Mouse (Mus musculus) adrenal gland, adult 8-10 months (tissue): ENCODE measurements around the gene Dctn1. TPM values are rescaled to one million over a fixed set of nuclear protein-coding genes. Genes with fewer than 3 reads are reported as not detected.

Source experiments
- DNase-seq: peaks from one replicate; pipeline ENCODE4 v3.0.0; 2022
- total RNA-seq, 4 experiments: library from RNA; stranded (reverse); gene quantifications; 2 replicates each; pipeline ENCODE4 v1.2.4; 2022

Dctn1 gene
- total RNA-seq: 100 to 1,000 TPM; 145 to 192 (median 162) TPM

GRCm38 (mm10) chr6:83165607-83166242, at the start of gene Dctn1:
Dctn1 (plus strand) TSS chr6:83165920.
- peak; percentile 94 for DNase-seq

DNA sequence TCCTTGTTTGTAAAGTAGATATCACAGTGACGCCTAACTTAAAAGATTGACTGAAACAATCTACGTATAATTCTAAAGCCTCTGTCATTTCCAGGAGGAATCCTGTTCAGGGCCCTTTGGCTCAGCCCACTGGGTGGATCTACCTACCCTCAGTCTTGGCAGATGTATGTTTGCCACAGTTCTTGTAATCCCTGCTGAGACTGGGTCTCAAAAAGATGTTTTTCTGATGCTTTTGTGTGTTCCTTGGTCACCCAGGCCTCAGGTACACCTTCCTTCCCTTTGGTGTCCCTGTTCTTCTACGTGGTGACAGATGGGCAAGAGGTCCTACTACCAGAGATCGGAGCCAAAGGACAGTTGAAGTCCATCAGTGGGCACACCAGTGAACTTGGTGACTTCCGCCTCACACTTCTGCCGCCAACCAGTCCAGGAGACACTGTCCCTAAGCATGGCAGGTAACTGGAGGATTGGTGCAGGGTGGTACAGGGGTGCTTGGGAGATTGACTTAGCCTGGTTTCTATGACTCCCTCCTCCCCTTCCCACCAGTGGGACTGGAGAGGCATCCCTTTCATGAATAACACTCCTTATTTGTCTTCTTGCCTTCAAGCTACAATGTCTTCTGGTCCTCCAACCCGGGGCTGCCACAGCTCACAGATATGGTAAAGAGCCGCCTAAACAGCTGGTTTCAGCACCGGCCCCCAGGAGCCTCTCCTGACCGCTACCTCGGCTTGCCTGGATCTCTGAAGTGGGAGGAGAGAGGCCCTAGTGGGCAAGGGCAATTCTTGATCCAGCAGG, 49.2 kb upstream of the Dctn1 start:
- DNase-seq: no peak

GRCm38 (mm10) chr6:83117165-83117438, 48.6 kb upstream of the Dctn1 start:
- DNase-seq: no peak

DNA sequence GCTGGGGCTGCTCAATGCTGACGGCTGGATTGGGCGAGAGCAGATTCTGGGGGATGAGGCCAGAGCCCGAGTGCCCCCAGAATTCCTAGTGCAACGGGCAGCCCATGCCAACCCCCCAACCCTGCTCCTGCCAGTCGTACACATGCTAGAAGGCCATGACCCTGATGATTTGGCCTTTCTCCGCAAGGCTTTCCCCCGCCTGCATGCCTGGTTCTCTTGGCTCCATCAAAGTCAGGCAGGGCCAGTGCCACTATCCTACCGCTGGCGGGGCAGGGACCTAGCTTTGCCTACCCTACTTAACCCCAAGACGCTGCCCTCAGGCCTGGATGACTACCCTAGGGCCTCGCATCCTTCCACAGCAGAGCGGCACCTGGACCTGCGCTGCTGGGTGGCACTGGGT, 48.1 kb upstream of the Dctn1 start:
- DNase-seq: peak; percentile 58

DNA sequence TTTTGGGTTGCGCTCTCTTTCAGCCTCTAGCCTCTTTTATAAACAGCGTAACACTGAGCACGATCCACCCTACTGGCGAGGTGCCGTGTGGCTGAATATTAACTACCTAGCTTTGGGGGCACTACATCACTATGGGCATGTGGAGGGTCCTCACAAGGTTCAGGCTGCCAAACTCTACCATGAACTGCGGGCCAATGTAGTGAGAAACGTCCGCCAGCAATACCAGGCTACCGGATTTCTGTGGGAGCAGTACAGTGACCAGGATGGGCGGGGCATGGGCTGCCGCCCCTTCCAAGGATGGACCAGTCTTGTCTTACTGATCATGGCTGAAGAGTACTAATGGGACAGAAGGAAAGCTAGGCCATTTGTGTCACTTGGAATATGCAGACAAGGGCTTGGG, 47.4 kb upstream of the Dctn1 start:
- no peak for DNase-seq

DNA sequence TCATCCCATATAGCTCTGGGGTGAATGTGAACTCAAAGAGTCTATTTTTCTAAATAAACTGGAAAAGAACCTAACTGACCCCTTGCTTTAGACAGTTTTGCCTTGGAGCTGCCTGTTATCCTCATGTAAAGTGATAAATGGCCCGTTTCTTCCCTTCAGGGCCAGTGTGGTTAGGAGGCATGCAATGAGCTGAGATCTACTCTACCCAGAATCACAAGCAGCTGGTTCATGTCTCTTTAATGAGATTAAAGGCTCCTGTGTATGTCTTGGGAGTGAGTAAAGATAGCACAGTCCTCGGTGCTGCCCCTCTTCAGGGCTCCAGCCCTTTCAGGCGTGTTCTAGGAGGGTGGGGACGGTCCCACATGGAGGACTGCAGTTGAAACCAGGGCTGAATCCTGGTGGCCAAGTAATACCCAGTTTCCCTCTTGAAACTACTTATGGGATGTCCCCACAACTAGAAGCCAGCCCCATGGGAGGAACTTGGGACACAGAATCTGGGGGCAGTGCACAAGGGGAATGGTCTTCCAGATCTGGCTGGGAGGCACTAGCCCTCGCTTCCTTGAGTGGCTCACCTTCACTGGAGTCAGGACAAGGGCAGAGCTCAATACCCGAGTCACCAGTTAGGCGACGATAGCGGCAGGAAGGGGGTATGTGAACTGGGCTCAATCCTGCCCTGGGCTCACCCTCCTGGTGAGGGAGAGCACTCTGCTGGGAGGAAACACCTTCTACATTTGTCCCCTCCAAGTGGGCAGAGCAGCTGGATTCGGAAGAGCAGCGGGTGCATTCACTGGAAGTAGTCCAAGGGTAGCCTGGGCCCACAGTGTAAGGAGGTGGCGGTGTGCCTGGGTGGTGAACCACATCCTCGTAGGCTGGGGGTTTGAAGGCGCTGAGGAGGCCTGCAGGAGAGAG, 46.6 kb upstream of the Dctn1 start:
- DNase-seq: no peak

GRCm38 (mm10) chr6:83119734-83120051, 46.0 kb upstream of the Dctn1 start:
- no peak for DNase-seq

DNA sequence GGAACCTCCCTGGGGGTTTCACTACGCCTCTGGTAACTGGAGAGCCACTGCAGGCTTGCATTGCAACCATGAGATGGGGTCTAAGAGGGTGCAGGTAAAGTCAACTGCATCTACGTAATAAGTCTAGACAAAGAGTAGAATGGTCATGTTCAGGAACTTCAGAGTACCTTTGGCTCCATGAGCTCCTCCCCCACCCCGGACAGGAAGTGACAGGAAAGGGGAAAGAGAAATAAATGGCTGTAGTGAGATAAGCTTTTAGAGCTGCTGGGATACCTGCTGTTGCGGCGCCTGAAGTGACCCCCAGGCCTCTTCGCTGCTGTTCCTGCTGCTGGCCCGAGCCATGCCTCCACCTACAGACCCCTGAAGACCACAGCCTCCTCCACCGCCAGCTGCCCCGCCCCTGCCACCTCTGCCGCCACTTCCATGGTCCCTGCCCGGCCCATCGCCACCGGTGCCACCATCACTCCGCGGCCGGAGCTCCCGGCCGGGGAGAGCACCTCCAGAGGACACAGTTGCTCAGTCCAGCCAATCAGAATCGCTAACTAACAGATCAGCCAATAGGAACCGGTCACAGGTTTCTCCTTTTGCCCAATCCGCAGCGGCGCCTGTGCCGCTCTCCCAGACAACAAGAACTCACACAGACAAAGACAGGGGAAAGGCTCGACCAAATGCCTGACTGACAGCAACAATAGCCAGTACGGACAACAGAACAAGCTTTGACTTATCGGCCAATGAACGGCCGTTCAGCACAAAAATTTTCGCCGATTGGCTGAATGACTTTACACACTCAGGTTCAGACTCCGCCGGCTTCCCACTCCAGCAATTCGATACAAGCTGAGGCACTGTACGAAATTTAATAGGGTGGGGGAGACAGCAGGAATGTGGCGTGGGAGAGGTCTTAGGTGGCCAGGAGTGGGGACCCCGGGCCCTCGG, 44.5 kb upstream of the Dctn1 start, which contains the start of gene Wbp1:
Wbp1 (minus strand) TSS at position 630 of the 933 bp plus-strand sequence.
- peak; percentile 98 for DNase-seq

DNA sequence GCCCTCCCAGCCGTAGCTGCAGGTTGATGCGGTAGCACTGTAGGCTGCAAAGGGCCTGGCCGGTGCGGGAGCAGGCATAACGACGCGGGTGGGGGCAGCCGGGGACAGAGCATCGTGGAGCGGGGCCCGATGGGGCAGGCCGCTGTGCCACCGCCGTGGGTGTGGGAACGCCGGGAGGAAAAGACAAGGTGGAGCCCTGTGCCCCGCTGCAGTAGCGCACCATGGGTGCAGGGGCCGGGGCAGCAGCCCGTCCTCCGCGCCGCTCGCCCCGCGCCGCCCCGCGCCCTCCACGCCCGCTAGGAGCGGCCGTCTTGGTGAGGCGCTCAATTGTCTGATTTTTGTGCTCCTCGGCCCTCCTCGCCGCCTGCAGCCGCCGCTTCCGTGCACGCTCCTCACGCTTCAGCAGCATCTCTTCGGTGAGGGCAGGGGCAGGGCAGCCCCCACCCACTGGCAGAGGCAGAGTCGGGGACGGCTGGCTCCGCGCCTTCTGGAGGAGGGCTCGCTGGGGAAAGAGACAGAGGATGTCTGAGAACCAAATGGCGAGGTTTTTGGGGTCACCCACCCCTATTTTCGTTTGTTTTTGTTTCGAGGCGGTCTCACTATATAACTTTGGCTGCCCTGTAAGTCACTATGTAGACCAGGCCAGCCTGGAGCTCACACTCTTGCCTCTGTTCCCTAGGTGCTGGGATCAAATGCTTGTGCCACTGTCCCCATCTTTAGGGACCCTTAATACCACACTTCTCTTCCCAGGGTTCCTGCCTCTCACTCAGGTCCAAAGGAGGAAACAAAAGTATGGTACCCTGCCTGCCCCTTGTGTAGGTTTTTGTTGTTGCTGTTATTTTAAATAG, 43.6 kb upstream of the Dctn1 start:
- DNase-seq: no peak

DNA sequence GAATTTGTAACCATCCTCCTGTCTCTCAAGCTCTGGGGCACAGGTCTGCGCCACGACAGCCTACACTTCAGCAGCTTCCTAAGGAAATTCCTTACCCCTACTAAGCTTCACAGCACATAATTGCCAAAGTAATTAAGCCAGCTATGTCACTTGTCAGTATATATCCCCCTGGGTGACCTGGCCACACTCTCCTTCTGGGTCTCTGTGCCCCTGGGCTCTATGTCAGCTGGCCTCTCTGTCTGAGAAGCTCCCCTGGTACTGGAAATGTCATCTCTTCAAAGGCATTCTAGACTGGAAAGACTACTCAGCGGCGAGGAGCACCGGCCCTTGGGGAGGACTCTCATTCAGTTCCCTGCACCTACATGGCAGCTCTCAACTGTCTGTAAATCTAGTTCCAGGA, 42.8 kb upstream of the Dctn1 start:
- DNase-seq: no peak

DNA sequence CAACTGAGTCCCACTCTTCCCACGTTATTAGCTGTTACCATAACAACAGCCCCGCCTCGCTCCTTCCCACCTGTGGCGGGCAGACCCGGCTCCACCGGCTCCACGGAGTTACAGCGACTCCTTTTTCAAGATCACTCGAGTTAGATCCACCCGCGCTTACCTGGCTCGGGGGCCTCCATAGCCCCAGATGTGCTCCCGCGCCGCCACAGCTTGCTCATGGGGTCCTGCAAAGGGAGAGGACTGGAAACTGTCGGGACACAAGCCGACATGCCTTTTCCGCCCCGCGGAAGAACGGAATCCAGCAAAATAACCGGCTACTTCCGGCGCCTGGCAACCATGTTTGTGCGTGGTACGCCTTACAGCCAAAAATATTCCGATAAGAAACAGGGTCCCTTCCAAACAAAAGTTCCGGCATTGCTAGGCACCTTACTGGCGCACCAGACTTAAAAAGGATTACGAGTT, 40.8 kb upstream of the Dctn1 start:
- DNase-seq: peak; percentile 90

- no peak for DNase-seq
These were observed 40.4 kb upstream of the Dctn1 start, which contains the start of gene Ino80b for GRCm38 (mm10) chr6:83125331-83125730. Ino80b (minus strand) TSS chr6:83125431.

GRCm38 (mm10) chr6:83127419-83127818, 38.3 kb upstream of the Dctn1 start:
- DNase-seq: no peak

- DNase-seq: no peak
These were observed 34.2 kb upstream of the Dctn1 start for GRCm38 (mm10) chr6:83131469-83132034.

GRCm38 (mm10) chr6:83132176-83132919, 33.4 kb upstream of the Dctn1 start:
- no peak for DNase-seq

- no peak for DNase-seq
These were observed 31.5 kb upstream of the Dctn1 start for GRCm38 (mm10) chr6:83134226-83134625.

GRCm38 (mm10) chr6:83134951-83135513, 30.7 kb upstream of the Dctn1 start, which contains the start of gene Rtkn:
Rtkn (plus strand) TSS chr6:83135463.
- no peak for DNase-seq

- no peak for DNase-seq
These were observed 30.1 kb upstream of the Dctn1 start for GRCm38 (mm10) chr6:83135571-83136161.

GRCm38 (mm10) chr6:83136291-83136880, 29.3 kb upstream of the Dctn1 start:
- DNase-seq: no peak
